Mouse (Mus musculus) layer of hippocampus, adult 9-11 months (tissue): ENCODE results near the gene Dmrt3.

Experiments used
- DNase-seq: peaks from one replicate; pipeline ENCODE4 v3.0.0; 2022

Gene Dmrt3

GRCm38 (mm10) chr19:25622291-25623251 is 12.5 kb downstream of the Dmrt3 start:
- DNase-seq: peak; percentile 34

- DNase-seq: peak; percentile 15
Measured at GRCm38 (mm10) chr19:25628490-25628889, 18.4 kb downstream of the Dmrt3 start.

GRCm38 (mm10) chr19:25635119-25635518 is 25.0 kb downstream of the Dmrt3 start:
- no peak for DNase-seq

- peak; percentile 15 for DNase-seq
Measured at GRCm38 (mm10) chr19:25635622-25636244, 25.6 kb downstream of the Dmrt3 start.

GRCm38 (mm10) chr19:25638766-25639361 is 28.8 kb downstream of the Dmrt3 start:
- no peak for DNase-seq

GRCm38 (mm10) chr19:25641786-25642185 is 31.7 kb downstream of the Dmrt3 start:
- DNase-seq: no peak

GRCm38 (mm10) chr19:25647136-25647535 is 37.0 kb downstream of the Dmrt3 start:
- DNase-seq: no peak

GRCm38 (mm10) chr19:25648701-25649100 is 38.6 kb downstream of the Dmrt3 start:
- no peak for DNase-seq

GRCm38 (mm10) chr19:25650474-25650873 is 40.4 kb downstream of the Dmrt3 start:
- no peak for DNase-seq

- peak; percentile 4 for DNase-seq
Measured at GRCm38 (mm10) chr19:25652560-25652959, 42.5 kb downstream of the Dmrt3 start.

GRCm38 (mm10) chr19:25654034-25654749 is 44.1 kb downstream of the Dmrt3 start:
- DNase-seq: no peak

GRCm38 (mm10) chr19:25665486-25666339 is 55.6 kb downstream of the Dmrt3 start:
- DNase-seq: no peak

GRCm38 (mm10) chr19:25667836-25668235 is 57.7 kb downstream of the Dmrt3 start:
- DNase-seq: no peak

- no peak for DNase-seq
Measured at GRCm38 (mm10) chr19:25669593-25670248, 59.6 kb downstream of the Dmrt3 start.

GRCm38 (mm10) chr19:25670571-25671285 is 60.6 kb downstream of the Dmrt3 start:
- DNase-seq: no peak

GRCm38 (mm10) chr19:25671681-25672080 is 61.6 kb downstream of the Dmrt3 start:
- DNase-seq: no peak

- peak; percentile 15 for DNase-seq
Measured at GRCm38 (mm10) chr19:25672101-25672950, 62.2 kb downstream of the Dmrt3 start, which contains the start of gene Dmrt2. Gene Dmrt2 (plus strand): TSS chr19:25672411.
